Mouse (Mus musculus): ENCODE measurements around the gene Otop1. TPM values are rescaled to one million over a fixed set of nuclear protein-coding genes. Genes with fewer than 3 reads are reported as not detected.

Gene Otop1
- polyA plus RNA-seq, 1 experiment = 0.67 TPM

- TF ChIP-seq CTCF (IDR thresholded peaks at IDR 0.05; ENCODE audit: control insufficient read depth, insufficient read depth, insufficient replicate concordance, low read depth, low read length) = no peak
- TF ChIP-seq POLR2A (IDR thresholded peaks at IDR 0.05; ENCODE audit: control insufficient read depth, low read depth, low read length) = no peak
- Histone ChIP-seq H3K27ac (ENCODE audit: control insufficient read depth, insufficient read depth, low read depth, low read length) (no peak overlapping the region), H3K4me1 (ENCODE audit: control insufficient read depth, insufficient read depth, low read length) (no peaks in the 10 kb centered on the region; the same call in 1 of the 2 replicates), H3K4me3 (ENCODE audit: control insufficient read depth, low read depth, low read length) (no peak overlapping the region), H3K36me3 (ENCODE audit: control insufficient read depth, insufficient read depth, low read length) (no peaks in the 10 kb centered on the region), H3K27me3 (ENCODE audit: control insufficient read depth, insufficient read depth, low read length) (no peaks in the 10 kb centered on the region)
Measured at GRCm38 (mm10) chr5:38255644-38256043, 20.1 kb upstream of the Otop1 start.

- Histone ChIP-seq H3K36me3 (ENCODE audit: control insufficient read depth, insufficient read depth, low read length) (no peaks in the 10 kb centered on the region), H3K27me3 (ENCODE audit: control insufficient read depth, insufficient read depth, low read length) (no peaks in the 10 kb centered on the region), H3K4me1 (ENCODE audit: control insufficient read depth, insufficient read depth, low read length) (no peaks in the 10 kb centered on the region; the same call in 1 of the 2 replicates), H3K27ac (ENCODE audit: control insufficient read depth, insufficient read depth, low read depth, low read length) (no peak overlapping the region), H3K4me3 (ENCODE audit: control insufficient read depth, low read depth, low read length) (no peak overlapping the region)
- TF ChIP-seq POLR2A (IDR thresholded peaks at IDR 0.05; ENCODE audit: control insufficient read depth, low read depth, low read length) (no peak), CTCF (IDR thresholded peaks at IDR 0.05; ENCODE audit: control insufficient read depth, insufficient read depth, insufficient replicate concordance, low read depth, low read length) (no peak)
Measured at GRCm38 (mm10) chr5:38256551-38256950, 19.2 kb upstream of the Otop1 start.

- no peak for TF ChIP-seq CTCF (IDR thresholded peaks at IDR 0.05; ENCODE audit: control insufficient read depth, insufficient read depth, insufficient replicate concordance, low read depth, low read length)
- no peak for TF ChIP-seq POLR2A (IDR thresholded peaks at IDR 0.05; ENCODE audit: control insufficient read depth, low read depth, low read length)
- H3K27ac ChIP-seq (ENCODE audit: control insufficient read depth, insufficient read depth, low read depth, low read length) = no peak overlapping the region
Measured at GRCm38 (mm10) chr5:38258034-38258772, 17.6 kb upstream of the Otop1 start.

GRCm38 (mm10) chr5:38258773-38259146, 17.0 kb upstream of the Otop1 start:
- Histone ChIP-seq H3K27me3 (ENCODE audit: control insufficient read depth, insufficient read depth, low read length) (no peaks in the 10 kb centered on the region), H3K4me3 (ENCODE audit: control insufficient read depth, low read depth, low read length) (no peak overlapping the region), H3K4me1 (ENCODE audit: control insufficient read depth, insufficient read depth, low read length) (no peaks in the 10 kb centered on the region; the same call in 1 of the 2 replicates), H3K27ac (ENCODE audit: control insufficient read depth, insufficient read depth, low read depth, low read length) (no peak overlapping the region), H3K36me3 (ENCODE audit: control insufficient read depth, insufficient read depth, low read length) (peaks cover 1% of the 10 kb centered on the region; the same call in 1 of the 2 replicates)
- TF ChIP-seq POLR2A (IDR thresholded peaks at IDR 0.05; ENCODE audit: control insufficient read depth, low read depth, low read length) = no peak

More at GRCm38 (mm10) chr5:38258034-38258772, 17.6 kb upstream of the Otop1 start:
- H3K36me3 ChIP-seq (ENCODE audit: control insufficient read depth, insufficient read depth, low read length) = peaks cover 1% of the 10 kb centered on the region; the same call in 1 of the 2 replicates
- H3K27me3 ChIP-seq (ENCODE audit: control insufficient read depth, insufficient read depth, low read length) = no peaks in the 10 kb centered on the region
- H3K4me1 ChIP-seq (ENCODE audit: control insufficient read depth, insufficient read depth, low read length) = no peaks in the 10 kb centered on the region; the same call in 1 of the 2 replicates
- no peak overlapping the region for H3K4me3 ChIP-seq (ENCODE audit: control insufficient read depth, low read depth, low read length)

- Histone ChIP-seq H3K4me1 (ENCODE audit: control insufficient read depth, insufficient read depth, low read length) (no peaks in the 10 kb centered on the region; the same call in 1 of the 2 replicates), H3K4me3 (ENCODE audit: control insufficient read depth, low read depth, low read length) (peak overlapping the region; percentile 92), H3K36me3 (ENCODE audit: control insufficient read depth, insufficient read depth, low read length) (peaks cover 1% of the 10 kb centered on the region; the same call in 1 of the 2 replicates), H3K27me3 (ENCODE audit: control insufficient read depth, insufficient read depth, low read length) (no peaks in the 10 kb centered on the region), H3K27ac (ENCODE audit: control insufficient read depth, insufficient read depth, low read depth, low read length) (peak overlapping the region; percentile 86)
- TF ChIP-seq CTCF (IDR thresholded peaks at IDR 0.05; ENCODE audit: control insufficient read depth, insufficient read depth, insufficient replicate concordance, low read depth, low read length) (no peak), POLR2A (IDR thresholded peaks at IDR 0.05; ENCODE audit: control insufficient read depth, low read depth, low read length) (no peak)
Measured at GRCm38 (mm10) chr5:38259455-38260106, 16.2 kb upstream of the Otop1 start.

GRCm38 (mm10) chr5:38260107-38260682, 15.6 kb upstream of the Otop1 start, which contains the start of gene Tmem128:
Gene Tmem128 (plus strand): TSS chr5:38260185.
- H3K36me3 ChIP-seq (ENCODE audit: control insufficient read depth, insufficient read depth, low read length) = peaks cover 1% of the 10 kb centered on the region; the same call in 1 of the 2 replicates
- TF ChIP-seq CTCF (IDR thresholded peaks at IDR 0.05; ENCODE audit: control insufficient read depth, insufficient read depth, insufficient replicate concordance, low read depth, low read length) = no peak
- peak; percentile 88 for TF ChIP-seq POLR2A (IDR thresholded peaks at IDR 0.05; ENCODE audit: control insufficient read depth, low read depth, low read length)
- no peaks in the 10 kb centered on the region for H3K27me3 ChIP-seq (ENCODE audit: control insufficient read depth, insufficient read depth, low read length)
- peak within 1 kb of the TSS; percentile 92 for H3K4me3 ChIP-seq (ENCODE audit: control insufficient read depth, low read depth, low read length)
- H3K4me1 ChIP-seq (ENCODE audit: control insufficient read depth, insufficient read depth, low read length) = no peaks in the 10 kb centered on the region; the same call in 1 of the 2 replicates
- peak within 1 kb of the TSS; percentile 86 for H3K27ac ChIP-seq (ENCODE audit: control insufficient read depth, insufficient read depth, low read depth, low read length)

- Histone ChIP-seq H3K27ac (ENCODE audit: control insufficient read depth, insufficient read depth, low read depth, low read length) (no peak overlapping the region), H3K4me3 (ENCODE audit: control insufficient read depth, low read depth, low read length) (peak overlapping the region; percentile 62), H3K27me3 (ENCODE audit: control insufficient read depth, insufficient read depth, low read length) (no peaks in the 10 kb centered on the region; the same call in 1 of the 2 replicates), H3K36me3 (ENCODE audit: control insufficient read depth, insufficient read depth, low read length) (peaks cover 2% of the 10 kb centered on the region; the same call in 1 of the 2 replicates), H3K4me1 (ENCODE audit: control insufficient read depth, insufficient read depth, low read length) (no peaks in the 10 kb centered on the region; the same call in 1 of the 2 replicates)
- TF ChIP-seq POLR2A (IDR thresholded peaks at IDR 0.05; ENCODE audit: control insufficient read depth, low read depth, low read length) (no peak), CTCF (IDR thresholded peaks at IDR 0.05; ENCODE audit: control insufficient read depth, insufficient read depth, insufficient replicate concordance, low read depth, low read length) (no peak)
Measured at GRCm38 (mm10) chr5:38270942-38271341, 4.8 kb upstream of the Otop1 start.

Measured in testis, adult 2 months (tissue).